Mouse (Mus musculus) MEL (cell line): ENCODE results near the gene Sec1.

ENCODE experiments used
- BHLHE40 ChIP-seq: IDR thresholded peaks from 2 replicates; pipeline ENCODE4 v1.6.1; 2012; ENCODE audit warnings: low read depth, mild to moderate bottlenecking, inconsistent platforms, low read length, improper control_type of control experiment, borderline replicate concordance
- CTCF ChIP-seq, 3 experiments: IDR thresholded peaks in 2 of 3; conservative IDR thresholded peaks in 1 of 3; 2 replicates each; pipeline ENCODE4 v1.5.1; 2011 to 2012; ENCODE audit warnings: low read length in 3 of 3, low read depth in 2 of 3, mild to moderate bottlenecking in 2 of 3, improper control_type of control experiment in 1 of 3, inconsistent platforms in 1 of 3, mixed read lengths in 1 of 3, moderate library complexity in 1 of 3; ENCODE audit not compliant: control insufficient read depth in 1 of 3, insufficient read depth in 1 of 3, poor library complexity in 1 of 3, severe bottlenecking in 1 of 3
- EP300 ChIP-seq, 2 experiments: IDR thresholded peaks; 2 replicates each; pipeline ENCODE4 v1.6.1; 2011; ENCODE audit warnings: improper control_type of control experiment in 2 of 2, low read length in 2 of 2, low read depth in 1 of 2, mild to moderate bottlenecking in 1 of 2
- ETS1 ChIP-seq: IDR thresholded peaks from 2 replicates; pipeline ENCODE4 v1.6.1; 2012; ENCODE audit warnings: low read depth, mild to moderate bottlenecking, inconsistent platforms, low read length, improper control_type of control experiment, moderate library complexity
- HCFC1 ChIP-seq: IDR thresholded peaks from 2 replicates; pipeline ENCODE4 v1.6.1; 2012; ENCODE audit warnings: low read depth, mild to moderate bottlenecking, inconsistent platforms, low read length, improper control_type of control experiment, moderate library complexity
- JUND ChIP-seq: IDR thresholded peaks from 2 replicates; pipeline ENCODE4 v1.6.1; 2011; ENCODE audit warnings: low read depth, mild to moderate bottlenecking, improper control_type of control experiment, low read length
- MAX ChIP-seq: IDR thresholded peaks from 2 replicates; pipeline ENCODE4 v1.6.1; 2011; ENCODE audit warnings: low read length, improper control_type of control experiment
- MAZ ChIP-seq: IDR thresholded peaks from 2 replicates; pipeline ENCODE4 v1.6.1; 2012; ENCODE audit warnings: low read depth, mild to moderate bottlenecking, inconsistent platforms, low read length, improper control_type of control experiment
- POLR2A ChIP-seq, 2 experiments: IDR thresholded peaks; 2 replicates each; pipeline ENCODE4 v1.6.1; 2011 to 2012; ENCODE audit warnings: low read length in 2 of 2, mild to moderate bottlenecking in 2 of 2, control low read depth in 1 of 2, improper control_type of control experiment in 1 of 2, low read depth in 1 of 2, moderate library complexity in 1 of 2; ENCODE audit not compliant: control insufficient read depth in 1 of 2, insufficient read depth in 1 of 2, poor library complexity in 1 of 2
- SIN3A ChIP-seq: IDR thresholded peaks from 2 replicates; pipeline ENCODE4 v1.6.1; 2012; ENCODE audit warnings: low read length, improper control_type of control experiment, inconsistent platforms
- TAL1 ChIP-seq: IDR thresholded peaks from 2 replicates; pipeline ENCODE4 v1.6.1; 2012; ENCODE audit warnings: mild to moderate bottlenecking, inconsistent platforms, low read length, moderate library complexity, mixed read lengths
- TBP ChIP-seq: IDR thresholded peaks from 2 replicates; pipeline ENCODE4 v1.8.0; 2011; ENCODE audit warnings: low read depth, low read length, improper control_type of control experiment
- USF1 ChIP-seq: IDR thresholded peaks from 2 replicates; pipeline ENCODE4 v1.6.1; 2014; ENCODE audit warnings: low read depth, mild to moderate bottlenecking, inconsistent platforms, low read length, improper control_type of control experiment, moderate library complexity
- ZMIZ1 ChIP-seq: IDR thresholded peaks from 2 replicates; pipeline ENCODE4 v1.6.1; 2012; ENCODE audit warnings: low read depth, mild to moderate bottlenecking, inconsistent platforms, low read length, improper control_type of control experiment, moderate library complexity

- TF ChIP-seq ETS1 (peak; percentile 57), CTCF (IDR thresholded peaks at IDR 0.05 in 2 of 3, conservative IDR thresholded peaks at IDR 0.05 in 1 of 3; ENCODE audit: control insufficient read depth in 1 of 3, insufficient read depth in 1 of 3, low read depth in 2 of 3, low read length in 3 of 3, poor library complexity in 1 of 3, severe bottlenecking in 1 of 3) (no peak), EP300 (IDR thresholded peaks at IDR 0.05; ENCODE audit: low read depth in 1 of 2, low read length in 2 of 2) (no peak; a peak in 1 of 4 replicates), POLR2A (IDR thresholded peaks at IDR 0.05; ENCODE audit: control insufficient read depth in 1 of 2, insufficient read depth in 1 of 2, low read depth in 1 of 2, low read length in 2 of 2, poor library complexity in 1 of 2) (no peak), TAL1 (no peak), SIN3A (peak; percentile 97), BHLHE40 (peak; percentile 83), TBP (no peak), MAX (peak; percentile 98), JUND (no peak), MAZ (peak; percentile 98), USF1 (peak; percentile 87), HCFC1 (peak; percentile 81), ZMIZ1 (0 out of 2 replicates have a peak, but pooled peaks have one; percentile 21)
These were observed 10.7 kb upstream of the Sec1 start, which contains the start of gene Dbp for GRCm38 (mm10) chr7:45704730-45705442.
